Mouse (Mus musculus) kidney, adult 2 months (tissue): Measurements from ENCODE around the gene Phtf2.

Experiments
- CTCF ChIP-seq: fragments of 200-500 bp; conservative IDR thresholded peaks from 2 replicates; pipeline ENCODE4 v1.5.1; 2011; ENCODE audit warnings: low read depth, mild to moderate bottlenecking, control low read depth, low read length, moderate library complexity, mixed read lengths; ENCODE audit not compliant: insufficient read depth, insufficient read length
- POLR2A ChIP-seq: fragments of 200-500 bp; IDR thresholded peaks from one replicate; pipeline ENCODE4 v1.6.1; 2011; ENCODE audit warnings: low read depth, low read length, control low read depth

DNA sequence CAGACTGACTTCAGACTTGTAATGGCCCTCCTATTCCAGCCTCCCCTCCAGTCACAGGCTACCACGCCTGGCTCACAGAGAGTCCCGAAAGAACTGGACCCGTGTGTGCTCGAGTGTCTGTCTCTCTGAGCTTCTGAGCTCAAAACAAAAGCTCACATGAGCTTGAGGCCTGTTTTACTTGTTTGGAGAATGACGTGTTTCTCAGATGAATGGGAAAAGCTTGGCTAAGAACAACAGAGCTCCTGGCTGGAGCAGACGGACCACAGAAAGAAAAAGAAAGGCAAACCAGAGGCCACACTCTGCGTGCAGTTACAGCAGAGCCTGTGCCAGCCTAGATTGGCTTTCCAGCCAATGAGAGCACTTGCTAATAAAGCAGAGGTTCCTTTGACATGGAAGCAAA is 130.2 kb downstream of the Phtf2 start:
- no peak for TF ChIP-seq CTCF
- no peak for TF ChIP-seq POLR2A
